Mouse (Mus musculus) bone marrow macrophage, adult 2 months (primary cell): ENCODE data around the gene Snapc2.

Source experiments
- CTCF ChIP-seq: IDR thresholded peaks from 2 replicates; pipeline ENCODE4 v1.5.1; 2012; ENCODE audit warnings: low read depth, mild to moderate bottlenecking, low read length, moderate library complexity
- POLR2A ChIP-seq: IDR thresholded peaks from 2 replicates; pipeline ENCODE4 v1.6.1; 2012; ENCODE audit warnings: mild to moderate bottlenecking, low read depth, low read length, borderline replicate concordance

- TF ChIP-seq CTCF (no peak), POLR2A (no peak)
Measured at GRCm38 (mm10) chr8:4212809-4213209, 40.1 kb upstream of the Snapc2 start.
